Comparison of ENCODE assay signal across 8 mouse cellular contexts in the genomic region with DNA sequence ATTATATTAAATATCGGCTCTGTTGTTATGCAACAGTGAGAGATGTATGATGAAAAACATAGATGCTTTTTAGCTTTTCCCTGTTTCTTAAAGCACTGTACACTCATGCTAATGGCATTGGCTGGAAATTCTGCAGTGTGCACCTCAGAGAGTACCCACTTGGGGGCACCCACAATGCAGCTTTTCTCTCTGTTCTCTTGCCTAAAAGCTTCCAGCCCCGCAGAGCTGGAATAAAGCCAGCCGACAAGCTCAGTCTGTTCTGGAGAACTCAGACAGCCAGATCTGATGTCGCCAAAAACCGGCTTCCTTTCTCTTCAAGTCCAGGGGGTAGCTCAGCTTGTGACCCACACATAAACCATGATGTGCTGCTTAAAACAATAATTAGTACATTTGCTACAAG. TPM values are rescaled to one million over a fixed set of nuclear protein-coding genes. Genes with fewer than 3 reads are reported as not detected.
DNase-seq lines count a peak whose midpoint lies in the region; ATAC-seq and TF ChIP-seq lines count a peak whose summit lies in the region.

No protein-coding gene starts in this region.

- no peak overlapping the region for H3K9ac ChIP-seq in embryonic facial prominence, embryonic 14.5 days (ENCODE audit: low read depth, low read length)
- H3K9ac ChIP-seq in lung, postnatal 0 days (replicated peaks; ENCODE audit: low read depth) = no peak overlapping the region

- intact Hi-C loops in heart, postnatal 14 days (cut with DNase I) = no loop called here

- H3K9me3 ChIP-seq in E14TG2a.4 (ENCODE audit: low read length) = no peaks in the 10 kb centered on the region
- H3K9me3 ChIP-seq in embryonic facial prominence, embryonic 14.5 days (ENCODE audit: control insufficient read depth, low read length) = no peaks in the 10 kb centered on the region
- no peaks in the 10 kb centered on the region for H3K9me3 ChIP-seq in lung, postnatal 0 days (ENCODE audit: low read length)

- no peak for TF ChIP-seq EP300 in lung, postnatal 0 days (IDR thresholded peaks at IDR 0.05)

- peak; percentile 83 for ATAC-seq in embryonic facial prominence, embryonic 14.5 days (ENCODE audit: low read depth)
- peak; percentile 48 for ATAC-seq in lung, postnatal 0 days
- ATAC-seq in CD4-positive, CD25-positive, alpha-beta regulatory T cell, adult 4 months = no peak

- H3K4me1 ChIP-seq in E14TG2a.4 (replicated peaks; ENCODE audit: low read depth, low read length) = peaks cover 4% of the 10 kb centered on the region; the same call in 1 of the 2 replicates
- H3K4me1 ChIP-seq in embryonic facial prominence, embryonic 14.5 days (ENCODE audit: control insufficient read depth, insufficient read depth, low read length) = no peaks in the 10 kb centered on the region
- H3K4me1 ChIP-seq in lung, postnatal 0 days (ENCODE audit: insufficient read depth, low read depth, low read length) = no peaks in the 10 kb centered on the region

- no peak overlapping the region for H3K27ac ChIP-seq in embryonic facial prominence, embryonic 14.5 days (replicated peaks; ENCODE audit: low read depth, low read length)
- H3K27ac ChIP-seq in lung, postnatal 0 days (ENCODE audit: low read length) = no peak overlapping the region

- H3K36me3 ChIP-seq in E14TG2a.4 (ENCODE audit: insufficient read depth, low read length) = no peaks in the 10 kb centered on the region
- no peaks in the 10 kb centered on the region for H3K36me3 ChIP-seq in embryonic facial prominence, embryonic 14.5 days (ENCODE audit: control insufficient read depth, insufficient read depth, low read length)
- no peaks in the 10 kb centered on the region for H3K36me3 ChIP-seq in lung, postnatal 0 days (ENCODE audit: insufficient read depth, low read length)

- TF ChIP-seq CTCF in E14TG2a.4 (conservative IDR thresholded peaks at IDR 0.05; ENCODE audit: low read length) = peak; percentile 17
- peak; percentile 61 for TF ChIP-seq CTCF in lung, postnatal 0 days (IDR thresholded peaks at IDR 0.05)

- no peaks in the 10 kb centered on the region for H3K27me3 ChIP-seq in E14TG2a.4 (ENCODE audit: insufficient read depth, low read length)
- H3K27me3 ChIP-seq in embryonic facial prominence, embryonic 14.5 days (replicated peaks; ENCODE audit: control insufficient read depth, insufficient read depth, low read length) = no peaks in the 10 kb centered on the region
- no peaks in the 10 kb centered on the region for H3K27me3 ChIP-seq in lung, postnatal 0 days (replicated peaks; ENCODE audit: insufficient read depth, low read length)

- no peak overlapping the region for H3K4me3 ChIP-seq in E14TG2a.4 (replicated peaks; ENCODE audit: low read length)
- H3K4me3 ChIP-seq in embryonic facial prominence, embryonic 14.5 days (ENCODE audit: low read depth, low read length) = no peak overlapping the region
- no peak overlapping the region for H3K4me3 ChIP-seq in lung, postnatal 0 days (ENCODE audit: low read depth, low read length)

- 12% methylated on average over 5 of the region's 5 CpGs for WGBS in embryonic facial prominence, embryonic 14.5 days
- 14% methylated on average over 5 of the region's 5 CpGs for WGBS in lung, postnatal 0 days

- DNase-seq in adrenal gland, postnatal 25 days = peak; percentile 87
- DNase-seq in embryonic facial prominence, embryonic 14.5 days (ENCODE audit: low spot score) = peak; percentile 95
- peak; percentile 53 to 68 for DNase-seq in heart, postnatal 14 days
- DNase-seq in layer of hippocampus, adult 8-10 months (ENCODE audit: low spot score in 2 of 2) = peak; percentile 79 to 85
- DNase-seq in lung, postnatal 0 days (ENCODE audit: low spot score) = peak; percentile 80
- peak; percentile 74 for DNase-seq in retina, embryonic 14.5 days (ENCODE audit: low spot score)

- no peak overlapping the region; the same call in 1 of the 2 replicates for H3K4me2 ChIP-seq in embryonic facial prominence, embryonic 14.5 days (ENCODE audit: low read depth, low read length)
- H3K4me2 ChIP-seq in lung, postnatal 0 days (replicated peaks; ENCODE audit: low read depth, low read length) = no peak overlapping the region

RNA-seq across cellular contexts. Expression of gene Atp5g3, which starts 14.0 kb away (rescaled TPM):
- total RNA-seq in adrenal gland, postnatal 25 days (2021) = 728 and 886 TPM in 2 replicates
- 1,143 and 1,216 TPM in 2 replicates for polyA plus RNA-seq in embryonic facial prominence, embryonic 14.5 days (2014; fragmentation: Nextera tagmentation; extraction: Ambion mirVana)
- 1,000 to 10,000 TPM; 3,634 to 3,681 TPM for total RNA-seq in heart, postnatal 14 days (2021)
- 100 to 1,000 TPM; 483 to 509 (median 502) TPM for total RNA-seq in layer of hippocampus, adult 8-10 months (2022)
- 760 and 832 TPM in 2 replicates for polyA plus RNA-seq in lung, postnatal 0 days (2015; fragmentation: Nextera tagmentation; extraction: Ambion mirVana)
- 100 to 1,000 TPM; 324 to 345 TPM for polyA plus RNA-seq in CD4-positive, CD25-positive, alpha-beta regulatory T cell, adult 4 months (2017; shearing (Covaris generic))

RNA-seq across cellular contexts. Expression of gene Atf2, which starts 32.6 kb away (rescaled TPM):
- 66.7 and 75.0 TPM in 2 replicates for total RNA-seq in adrenal gland, postnatal 25 days (2021)
- 48.4 and 51.9 TPM in 2 replicates for polyA plus RNA-seq in embryonic facial prominence, embryonic 14.5 days (2014; fragmentation: Nextera tagmentation; extraction: Ambion mirVana)
- total RNA-seq in heart, postnatal 14 days (2021) = 10 to 100 TPM; 35.3 to 39.6 TPM
- total RNA-seq in layer of hippocampus, adult 8-10 months (2022) = 100 to 1,000 TPM; 127 to 177 (median 149) TPM
- 28.4 and 31.0 TPM in 2 replicates for polyA plus RNA-seq in lung, postnatal 0 days (2015; fragmentation: Nextera tagmentation; extraction: Ambion mirVana)
- polyA plus RNA-seq in CD4-positive, CD25-positive, alpha-beta regulatory T cell, adult 4 months (2017; shearing (Covaris generic)) = 10 to 100 TPM; 58.6 to 77.9 TPM
